Mouse (Mus musculus): ENCODE measurements around the gene Srebf2. TPM values are rescaled to one million over a fixed set of nuclear protein-coding genes. Genes with fewer than 3 reads are reported as not detected.

The Srebf2 gene
- polyA plus RNA-seq, 1 experiment from 2014 or later, result 141 TPM

GRCm38 (mm10) chr15:82151176-82151575 is 4.2 kb downstream of the Srebf2 start:
- no peak overlapping the region for H3K27ac ChIP-seq (ENCODE audit: low read depth, low read length)
- no peaks in the 10 kb centered on the region for H3K9me3 ChIP-seq (ENCODE audit: control insufficient read depth, low read length)
- H3K4me3 ChIP-seq (ENCODE audit: low read depth, low read length), result no peak overlapping the region
- no peaks in the 10 kb centered on the region for H3K27me3 ChIP-seq (ENCODE audit: control insufficient read depth, insufficient read depth, low read length)
- ATAC-seq (ENCODE audit: low read depth), result no peak
- no peak overlapping the region for H3K9ac ChIP-seq (replicated peaks; ENCODE audit: low read depth, low read length)
- H3K4me2 ChIP-seq (ENCODE audit: low read depth, low read length), result no peak overlapping the region
- WGBS, result 97% methylated on average over 4 of the region's 4 CpGs
- H3K4me1 ChIP-seq (ENCODE audit: control insufficient read depth, insufficient read depth, low read length), result peaks cover 18% of the 10 kb centered on the region
- H3K36me3 ChIP-seq (ENCODE audit: control insufficient read depth, insufficient read depth, low read length), result 0 out of 2 replicates have a peak, but pooled peaks cover 3% of the 10 kb centered on the region

- Histone ChIP-seq H3K36me3 (ENCODE audit: control insufficient read depth, insufficient read depth, low read length) (0 out of 2 replicates have a peak, but pooled peaks cover 3% of the 10 kb centered on the region), H3K27me3 (ENCODE audit: control insufficient read depth, insufficient read depth, low read length) (no peaks in the 10 kb centered on the region), H3K27ac (ENCODE audit: low read depth, low read length) (no peak overlapping the region), H3K9me3 (ENCODE audit: control insufficient read depth, low read length) (no peaks in the 10 kb centered on the region), H3K4me1 (ENCODE audit: control insufficient read depth, insufficient read depth, low read length) (peaks cover 14% of the 10 kb centered on the region), H3K4me2 (ENCODE audit: low read depth, low read length) (no peak overlapping the region), H3K4me3 (ENCODE audit: low read depth, low read length) (no peak overlapping the region), H3K9ac (replicated peaks; ENCODE audit: low read depth, low read length) (no peak overlapping the region)
- WGBS, result 88% methylated on average over 12 of the region's 12 CpGs
- no peak for ATAC-seq (ENCODE audit: low read depth)
These were observed 5.0 kb downstream of the Srebf2 start for GRCm38 (mm10) chr15:82152022-82152421.

- Histone ChIP-seq H3K9me3 (ENCODE audit: control insufficient read depth, low read length) (no peaks in the 10 kb centered on the region), H3K4me3 (ENCODE audit: low read depth, low read length) (no peak overlapping the region), H3K9ac (replicated peaks; ENCODE audit: low read depth, low read length) (no peak overlapping the region), H3K4me2 (ENCODE audit: low read depth, low read length) (no peak overlapping the region), H3K27ac (ENCODE audit: low read depth, low read length) (no peak overlapping the region), H3K27me3 (ENCODE audit: control insufficient read depth, insufficient read depth, low read length) (no peaks in the 10 kb centered on the region), H3K36me3 (ENCODE audit: control insufficient read depth, insufficient read depth, low read length) (0 out of 2 replicates have a peak, but pooled peaks cover 3% of the 10 kb centered on the region), H3K4me1 (ENCODE audit: control insufficient read depth, insufficient read depth, low read length) (peaks cover 14% of the 10 kb centered on the region)
- 90% methylated on average over 7 of the region's 7 CpGs for WGBS
- ATAC-seq (ENCODE audit: low read depth), result no peak
These were observed 5.5 kb downstream of the Srebf2 start for GRCm38 (mm10) chr15:82152435-82152834.

- Histone ChIP-seq H3K9me3 (ENCODE audit: control insufficient read depth, low read length) (no peaks in the 10 kb centered on the region), H3K4me2 (ENCODE audit: low read depth, low read length) (no peak overlapping the region)
- WGBS, result 93% methylated on average over 6 of the region's 6 CpGs
These were observed 9.3 kb downstream of the Srebf2 start for GRCm38 (mm10) chr15:82156298-82156697.

GRCm38 (mm10) chr15:82156902-82157301 is 9.9 kb downstream of the Srebf2 start:
- no peak for ATAC-seq (ENCODE audit: low read depth)
- Histone ChIP-seq H3K4me1 (ENCODE audit: control insufficient read depth, insufficient read depth, low read length) (peaks cover 9% of the 10 kb centered on the region; the same call in 1 of the 2 replicates), H3K9me3 (ENCODE audit: control insufficient read depth, low read length) (no peaks in the 10 kb centered on the region), H3K36me3 (ENCODE audit: control insufficient read depth, insufficient read depth, low read length) (no peaks in the 10 kb centered on the region), H3K27me3 (ENCODE audit: control insufficient read depth, insufficient read depth, low read length) (no peaks in the 10 kb centered on the region), H3K27ac (ENCODE audit: low read depth, low read length) (no peak overlapping the region), H3K4me3 (ENCODE audit: low read depth, low read length) (no peak overlapping the region), H3K4me2 (ENCODE audit: low read depth, low read length) (no peak overlapping the region), H3K9ac (replicated peaks; ENCODE audit: low read depth, low read length) (no peak overlapping the region)
- WGBS, result 56% methylated on average over 10 of the region's 10 CpGs

More at GRCm38 (mm10) chr15:82156298-82156697, 9.3 kb downstream of the Srebf2 start:
- Histone ChIP-seq H3K27me3 (ENCODE audit: control insufficient read depth, insufficient read depth, low read length) (no peaks in the 10 kb centered on the region), H3K36me3 (ENCODE audit: control insufficient read depth, insufficient read depth, low read length) (0 out of 2 replicates have a peak, but pooled peaks cover 2% of the 10 kb centered on the region), H3K4me1 (ENCODE audit: control insufficient read depth, insufficient read depth, low read length) (peaks cover 10% of the 10 kb centered on the region; the same call in 1 of the 2 replicates), H3K9ac (replicated peaks; ENCODE audit: low read depth, low read length) (no peak overlapping the region), H3K27ac (ENCODE audit: low read depth, low read length) (no peak overlapping the region), H3K4me3 (ENCODE audit: low read depth, low read length) (no peak overlapping the region)
- no peak for ATAC-seq (ENCODE audit: low read depth)

- no peak for ATAC-seq (ENCODE audit: low read depth)
- Histone ChIP-seq H3K27me3 (ENCODE audit: control insufficient read depth, insufficient read depth, low read length) (no peaks in the 10 kb centered on the region), H3K9me3 (ENCODE audit: control insufficient read depth, low read length) (no peaks in the 10 kb centered on the region), H3K4me1 (ENCODE audit: control insufficient read depth, insufficient read depth, low read length) (peaks cover 9% of the 10 kb centered on the region; the same call in 1 of the 2 replicates), H3K4me3 (ENCODE audit: low read depth, low read length) (no peak overlapping the region), H3K36me3 (ENCODE audit: control insufficient read depth, insufficient read depth, low read length) (no peaks in the 10 kb centered on the region), H3K9ac (replicated peaks; ENCODE audit: low read depth, low read length) (no peak overlapping the region), H3K27ac (ENCODE audit: low read depth, low read length) (no peak overlapping the region), H3K4me2 (ENCODE audit: low read depth, low read length) (no peak overlapping the region)
- WGBS, result 64% methylated on average over 17 of the region's 17 CpGs
These were observed 11.5 kb downstream of the Srebf2 start for GRCm38 (mm10) chr15:82158243-82159035.

GRCm38 (mm10) chr15:82159471-82159870 is 12.5 kb downstream of the Srebf2 start:
- peaks cover 12% of the 10 kb centered on the region; the same call in 1 of the 2 replicates for H3K4me1 ChIP-seq (ENCODE audit: control insufficient read depth, insufficient read depth, low read length)
- H3K9ac ChIP-seq (replicated peaks; ENCODE audit: low read depth, low read length), result no peak overlapping the region
- H3K4me2 ChIP-seq (ENCODE audit: low read depth, low read length), result no peak overlapping the region
- H3K27me3 ChIP-seq (ENCODE audit: control insufficient read depth, insufficient read depth, low read length), result no peaks in the 10 kb centered on the region
- no peak overlapping the region for H3K27ac ChIP-seq (ENCODE audit: low read depth, low read length)
- no peaks in the 10 kb centered on the region for H3K36me3 ChIP-seq (ENCODE audit: control insufficient read depth, insufficient read depth, low read length)
- no peak for ATAC-seq (ENCODE audit: low read depth)
- H3K9me3 ChIP-seq (ENCODE audit: control insufficient read depth, low read length), result no peaks in the 10 kb centered on the region
- WGBS, result 86% methylated on average over 9 of the region's 9 CpGs
- no peak overlapping the region for H3K4me3 ChIP-seq (ENCODE audit: low read depth, low read length)

- 81% methylated on average over 11 of the region's 11 CpGs for WGBS
- Histone ChIP-seq H3K4me3 (ENCODE audit: low read depth, low read length) (no peak overlapping the region), H3K27ac (ENCODE audit: low read depth, low read length) (no peak overlapping the region), H3K9ac (replicated peaks; ENCODE audit: low read depth, low read length) (no peak overlapping the region), H3K36me3 (ENCODE audit: control insufficient read depth, insufficient read depth, low read length) (no peaks in the 10 kb centered on the region), H3K4me1 (ENCODE audit: control insufficient read depth, insufficient read depth, low read length) (peaks cover 16% of the 10 kb centered on the region), H3K4me2 (ENCODE audit: low read depth, low read length) (no peak overlapping the region), H3K9me3 (ENCODE audit: control insufficient read depth, low read length) (no peaks in the 10 kb centered on the region), H3K27me3 (ENCODE audit: control insufficient read depth, insufficient read depth, low read length) (no peaks in the 10 kb centered on the region)
- ATAC-seq (ENCODE audit: low read depth), result no peak
These were observed 14.0 kb downstream of the Srebf2 start for GRCm38 (mm10) chr15:82160731-82161640.

Data from neural tube, embryonic 14.5 days (tissue).